Comparison of ENCODE assay signal across 14 mouse cellular contexts in the genomic region with DNA sequence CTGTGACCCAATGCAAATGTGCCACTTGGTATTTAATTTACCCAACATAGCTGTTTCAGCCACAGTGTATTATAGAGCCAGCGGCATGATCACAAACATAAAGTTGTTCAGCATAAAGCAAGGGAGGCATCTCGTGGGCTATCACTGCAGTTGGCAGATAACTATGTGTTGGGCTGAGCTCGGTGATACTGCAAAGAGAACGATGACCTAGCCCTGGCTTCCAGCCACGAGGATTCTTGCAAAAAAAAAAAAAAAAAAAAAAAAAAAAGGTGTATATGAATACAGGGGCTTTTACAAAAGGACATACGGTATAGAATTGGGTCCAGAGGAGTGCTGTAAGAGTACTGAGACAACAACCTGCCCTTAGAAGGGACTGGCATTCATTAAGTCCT. TPM values are rescaled to one million over a fixed set of nuclear protein-coding genes. Genes with fewer than 3 reads are reported as not detected.
DNase-seq lines count a peak whose midpoint lies in the region; ATAC-seq and TF ChIP-seq lines count a peak whose summit lies in the region.
"Had no signal": no experiment of that assay in that cellular context is flagged by ENCODE, and none has a peak within 500 bp of the region (broad histone marks: within the 10 kb centered on the region; RNA-seq: fewer than 3 reads in every experiment).

No protein-coding gene starts in this region.

- intact Hi-C loops in heart, postnatal 14 days (cut with DNase I) = no loop called here

- no peaks in the 10 kb centered on the region for H3K9me3 ChIP-seq in heart, embryonic 12.5 days (replicated peaks)
- no peaks in the 10 kb centered on the region for H3K9me3 ChIP-seq in liver, embryonic 11.5 days (ENCODE audit: control insufficient read depth, low read length)
- H3K9me3 ChIP-seq in forebrain, embryonic 12.5 days = no peaks in the 10 kb centered on the region
- no peaks in the 10 kb centered on the region for H3K9me3 ChIP-seq in midbrain, embryonic 12.5 days

- no peak overlapping the region for H3K9ac ChIP-seq in heart, embryonic 12.5 days
- no peak overlapping the region for H3K9ac ChIP-seq in liver, adult 2 months (ENCODE audit: low read depth, low read length)
- H3K9ac ChIP-seq in liver, embryonic 11.5 days (ENCODE audit: low read depth, low read length) = no peak overlapping the region
- no peak overlapping the region for H3K9ac ChIP-seq in forebrain, embryonic 12.5 days
- H3K9ac ChIP-seq in midbrain, embryonic 12.5 days (replicated peaks) = no peak overlapping the region

- no peak for TF ChIP-seq CTCF in liver, adult 2 months (IDR thresholded peaks at IDR 0.05; ENCODE audit: low read depth, low read length)

- H3K4me1 ChIP-seq in heart, embryonic 12.5 days (replicated peaks) = peaks cover 13% of the 10 kb centered on the region
- peaks cover 18% of the 10 kb centered on the region; the same call in 1 of the 2 replicates for H3K4me1 ChIP-seq in liver, adult 2 months (ENCODE audit: control insufficient read depth, insufficient read depth, low read length)
- H3K4me1 ChIP-seq in liver, embryonic 11.5 days (replicated peaks; ENCODE audit: control insufficient read depth, insufficient read depth, low read length) = no peaks in the 10 kb centered on the region
- H3K4me1 ChIP-seq in forebrain, embryonic 12.5 days = peaks cover 11% of the 10 kb centered on the region
- peaks cover 14% of the 10 kb centered on the region; the same call in 1 of the 2 replicates for H3K4me1 ChIP-seq in midbrain, embryonic 12.5 days

- ATAC-seq in heart, embryonic 12.5 days (ENCODE audit: insufficient number of reproducible peaks, low FRiP score) = no peak
- no peak for ATAC-seq in liver, embryonic 11.5 days (replicated peaks; ENCODE audit: low FRiP score)
- no peak for ATAC-seq in forebrain, embryonic 12.5 days (ENCODE audit: low FRiP score)
- no peak for ATAC-seq in midbrain, embryonic 12.5 days (ENCODE audit: low FRiP score, low read depth)

- H3K4me3 ChIP-seq in heart, embryonic 12.5 days = no peak overlapping the region
- H3K4me3 ChIP-seq in liver, adult 2 months (ENCODE audit: insufficient read depth, low read depth, low read length) = no peak overlapping the region
- no peak overlapping the region for H3K4me3 ChIP-seq in liver, embryonic 11.5 days (ENCODE audit: low read depth, low read length)
- H3K4me3 ChIP-seq in forebrain, embryonic 12.5 days (replicated peaks) = no peak overlapping the region
- H3K4me3 ChIP-seq in midbrain, embryonic 12.5 days = no peak overlapping the region
- H3K4me3 ChIP-seq: myocyte had no signal

- no peak for TF ChIP-seq POLR2A in liver, adult 2 months (IDR thresholded peaks at IDR 0.05; ENCODE audit: extremely low read depth, insufficient read depth, low read length)

- 39% methylated on average over 6 of the region's 6 CpGs for WGBS in heart, embryonic 12.5 days
- WGBS in liver, adult 2 months = 19% methylated on average over 6 of the region's 6 CpGs
- WGBS in liver, embryonic 11.5 days = 58% methylated on average over 6 of the region's 6 CpGs
- WGBS in forebrain, embryonic 12.5 days = 45% methylated on average over 6 of the region's 6 CpGs
- 50% methylated on average over 6 of the region's 6 CpGs for WGBS in midbrain, embryonic 12.5 days

- H3K27ac ChIP-seq in heart, embryonic 12.5 days (ENCODE audit: poor library complexity, severe bottlenecking) = no peak overlapping the region
- peak overlapping the region; percentile 39 for H3K27ac ChIP-seq in liver, adult 2 months (replicated peaks; ENCODE audit: insufficient read depth, low read depth, low read length)
- no peak overlapping the region for H3K27ac ChIP-seq in liver, embryonic 11.5 days (ENCODE audit: low read depth, low read length)
- H3K27ac ChIP-seq in forebrain, embryonic 12.5 days = no peak overlapping the region
- no peak overlapping the region for H3K27ac ChIP-seq in midbrain, embryonic 12.5 days (replicated peaks)

- peaks cover 32% of the 10 kb centered on the region; the same call in 1 of the 2 replicates for H3K79me2 ChIP-seq in liver, adult 2 months (ENCODE audit: control insufficient read depth, insufficient read depth, low read length)

- H3K27me3 ChIP-seq in heart, embryonic 12.5 days (replicated peaks) = no peaks in the 10 kb centered on the region
- no peaks in the 10 kb centered on the region for H3K27me3 ChIP-seq in liver, adult 2 months (ENCODE audit: control insufficient read depth, insufficient read depth, low read length)
- no peaks in the 10 kb centered on the region for H3K27me3 ChIP-seq in liver, embryonic 11.5 days (replicated peaks; ENCODE audit: control insufficient read depth, insufficient read depth, low read length)
- peaks cover 9% of the 10 kb centered on the region; the same call in 1 of the 2 replicates for H3K27me3 ChIP-seq in forebrain, embryonic 12.5 days
- H3K27me3 ChIP-seq in midbrain, embryonic 12.5 days = peaks cover 23% of the 10 kb centered on the region

- peak overlapping the region; percentile 31; the same call in 1 of the 2 replicates for H3K4me2 ChIP-seq in heart, embryonic 12.5 days
- H3K4me2 ChIP-seq in liver, embryonic 11.5 days = no peak overlapping the region
- H3K4me2 ChIP-seq in forebrain, embryonic 12.5 days = peak overlapping the region; percentile 31
- H3K4me2 ChIP-seq in midbrain, embryonic 12.5 days (replicated peaks) = peak overlapping the region; percentile 27

- no peaks in the 10 kb centered on the region for H3K36me3 ChIP-seq in heart, embryonic 12.5 days
- no peaks in the 10 kb centered on the region for H3K36me3 ChIP-seq in liver, adult 2 months (ENCODE audit: control insufficient read depth, insufficient read depth, low read length)
- no peaks in the 10 kb centered on the region for H3K36me3 ChIP-seq in liver, embryonic 11.5 days (ENCODE audit: control insufficient read depth, insufficient read depth, low read length)
- no peaks in the 10 kb centered on the region for H3K36me3 ChIP-seq in forebrain, embryonic 12.5 days (replicated peaks)
- H3K36me3 ChIP-seq in midbrain, embryonic 12.5 days = no peaks in the 10 kb centered on the region

- no peak for DNase-seq in heart, postnatal 14 days
- peak; percentile 23 for DNase-seq in liver, adult 2 months (ENCODE audit: extremely low read depth, low read depth, low spot score)
- DNase-seq in liver, embryonic 11.5 days (ENCODE audit: low spot score) = no peak
- no peak for DNase-seq in right cerebral cortex, postnatal 14 days
- no peak for DNase-seq in left cerebral cortex, adult 18-20 months (ENCODE audit: low spot score in 2 of 2)
- DNase-seq: gastrocnemius, postnatal 14 days; kidney, postnatal 25 days; liver; right cerebral cortex, postnatal 4 days; thymus, postnatal 14 days had no signal

RNA-seq across cellular contexts. Expression of gene Tgfa, which starts 15.0 kb away (rescaled TPM):
- 4.6 and 5.2 TPM in 2 replicates for polyA plus RNA-seq in heart, embryonic 12.5 days (2016; fragmentation: Nextera tagmentation; extraction: Ambion mirVana)
- total RNA-seq in heart, postnatal 14 days (2021) = 1 to 10 TPM; 1.3 to 1.4 TPM
- 6.3 and 8.5 TPM in 2 replicates for total RNA-seq in liver, adult 2 months (2014; rRNA removed)
- 13.3 and 14.3 TPM in 2 replicates for polyA plus RNA-seq in liver, adult 2 months (2012; rRNA removed)
- polyA plus RNA-seq in liver, embryonic 11.5 days (2014; fragmentation: Nextera tagmentation; extraction: Ambion mirVana) = 0.99 and 1.2 TPM in 2 replicates
- 3.0 and 4.3 TPM in 2 replicates for polyA plus RNA-seq in forebrain, embryonic 12.5 days (2016; fragmentation: Nextera tagmentation; extraction: Ambion mirVana)
- polyA plus RNA-seq in midbrain, embryonic 12.5 days (2016; fragmentation: Nextera tagmentation; extraction: Ambion mirVana) = 1.8 TPM in 2 replicates
- 10 to 100 TPM; 13.0 to 17.7 TPM for total RNA-seq in left cerebral cortex, adult 18-20 months (2021)
